Mouse (Mus musculus): ENCODE measurements around the gene Cav1.

DNA sequence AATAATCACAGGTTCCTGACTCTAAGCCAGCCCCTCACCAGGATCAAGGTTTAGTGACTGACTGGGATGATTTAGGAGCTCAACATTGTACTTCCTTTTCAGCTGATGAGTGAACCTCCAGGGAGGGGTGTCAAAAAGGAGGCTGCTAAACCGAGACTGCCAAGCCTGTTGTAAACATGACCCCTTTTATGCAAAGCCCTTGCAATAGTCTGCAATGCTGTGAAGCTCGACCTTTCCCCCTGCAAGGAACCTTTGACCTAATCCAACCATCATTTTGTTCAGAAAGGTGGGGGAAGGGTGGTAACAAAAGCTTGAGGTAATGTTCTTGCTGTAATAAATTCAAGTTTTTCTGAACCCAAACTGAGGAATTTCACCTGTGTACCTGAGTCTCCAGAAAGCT is 34.3 kb downstream of the Cav1 start:
- TF ChIP-seq CTCF (IDR thresholded peaks at IDR 0.05; ENCODE audit: control insufficient read depth, insufficient read depth, insufficient replicate concordance, low read depth, low read length): no peak
- no peak for TF ChIP-seq POLR2A (IDR thresholded peaks at IDR 0.05; ENCODE audit: control insufficient read depth, low read depth, low read length)

All from testis, adult 2 months (tissue).